Mouse (Mus musculus) midbrain, postnatal 0 days (tissue): ENCODE measurements at regions not wholly inside any gene's neighbourhood (a gene's known extent, or its start where the extent isn't known, plus 50 kb on each side); places are given as distances from the start of the nearest gene placed in this dataset.

Experiments
- ATAC-seq: fragments of 200-750 bp; cut with Nextera tagmentation; 2 replicates; pipeline ENCODE4 v1.8.0; 2017; ENCODE audit warnings: moderate number of reproducible peaks, mild to moderate bottlenecking, moderate TSS enrichment, moderate library complexity; ENCODE audit not compliant: low FRiP score
- DNase-seq: peaks from one replicate; pipeline ENCODE4 v3.0.0-alpha.2; 2015; ENCODE audit warnings: low spot score
- H3K27ac ChIP-seq: fragments of 300-500 bp; sonication (generic); 2 replicates; pipeline ENCODE4 v1.5.1; 2014; ENCODE audit warnings: low read depth, mild to moderate bottlenecking, low read length, mixed read lengths
- H3K27me3 ChIP-seq: fragments of 300-500 bp; sonication (generic); 2 replicates; pipeline ENCODE4 v1.6.1; 2014; ENCODE audit warnings: low read length, control low read depth, mixed read lengths; ENCODE audit not compliant: insufficient read depth
- H3K36me3 ChIP-seq: fragments of 300-500 bp; sonication (generic); 2 replicates; pipeline ENCODE4 v1.6.1; 2014; ENCODE audit warnings: low read length, control low read depth, mixed read lengths; ENCODE audit not compliant: insufficient read depth
- H3K4me1 ChIP-seq: fragments of 300-500 bp; sonication (generic); 2 replicates; pipeline ENCODE4 v1.6.1; 2014; ENCODE audit warnings: mild to moderate bottlenecking, control low read depth, antibody characterized with exemption, low read length, mixed read lengths; ENCODE audit not compliant: insufficient read depth
- H3K4me2 ChIP-seq: fragments of 300-500 bp; sonication (generic); 2 replicates; pipeline ENCODE4 v1.6.1; 2014; ENCODE audit warnings: low read depth, mild to moderate bottlenecking, low read length, mixed read lengths; ENCODE audit not compliant: poor library complexity, severe bottlenecking
- H3K4me3 ChIP-seq: fragments of 300-500 bp; sonication (generic); 2 replicates; pipeline ENCODE4 v1.5.1; 2014; ENCODE audit warnings: low read depth, mild to moderate bottlenecking, low read length, moderate library complexity
- H3K9ac ChIP-seq: fragments of 300-500 bp; sonication (generic); replicated peaks from 2 replicates; pipeline ENCODE4 v1.6.1; 2014; ENCODE audit warnings: mild to moderate bottlenecking, low read length, moderate library complexity, mixed read lengths; ENCODE audit not compliant: poor library complexity, severe bottlenecking
- H3K9me3 ChIP-seq: fragments of 300-500 bp; sonication (generic); 2 replicates; pipeline ENCODE4 v1.6.1; 2016; ENCODE audit warnings: low read length, control low read depth
- CTCF ChIP-seq: IDR thresholded peaks from 2 replicates; pipeline ENCODE4 v1.5.1; 2016; ENCODE audit warnings: antibody characterized with exemption, mild to moderate bottlenecking
- WGBS: fragments of 180-500 bp; shearing (Covaris S2); extraction: QIAGEN DNeasy Blood & Tissue Kit; methylation state at CpG from one replicate; pipeline ENCODE4 v1.1.7; 2014; 5-methylcytosine and 5-hydroxymethylcytosine counted together

DNA sequence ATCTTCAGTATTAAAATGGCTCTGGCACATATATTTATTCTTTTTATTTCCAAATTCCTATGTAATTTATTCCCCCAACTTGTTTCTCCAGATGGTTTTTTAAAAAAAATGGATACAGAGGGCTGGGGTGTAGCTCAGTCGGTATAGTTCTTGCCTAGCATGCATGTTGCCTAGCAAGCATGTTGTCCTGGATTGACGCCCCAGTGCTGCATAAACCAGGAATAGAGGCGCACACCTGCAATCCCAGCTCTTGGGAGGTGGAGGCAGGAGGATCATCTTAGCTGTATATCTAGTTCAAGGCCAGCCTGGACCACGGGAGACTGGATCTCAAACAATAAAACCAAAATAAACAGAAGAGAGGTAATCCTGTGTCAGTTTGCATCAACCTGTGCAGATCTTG, 183.5 kb upstream of the Jmjd1c start:
- no peak for TF ChIP-seq CTCF
- Histone ChIP-seq H3K4me1 (peaks cover 4% of the 10 kb centered on the region; the same call in 1 of the 2 replicates), H3K4me2 (no peak overlapping the region), H3K27ac (no peak overlapping the region), H3K9me3 (no peaks in the 10 kb centered on the region), H3K9ac (no peak overlapping the region), H3K36me3 (no peaks in the 10 kb centered on the region), H3K27me3 (no peaks in the 10 kb centered on the region), H3K4me3 (no peak overlapping the region)
- DNase-seq (no peak), ATAC-seq (no peak)
- 85% methylated on average over 4 of the region's 4 CpGs for WGBS

DNA sequence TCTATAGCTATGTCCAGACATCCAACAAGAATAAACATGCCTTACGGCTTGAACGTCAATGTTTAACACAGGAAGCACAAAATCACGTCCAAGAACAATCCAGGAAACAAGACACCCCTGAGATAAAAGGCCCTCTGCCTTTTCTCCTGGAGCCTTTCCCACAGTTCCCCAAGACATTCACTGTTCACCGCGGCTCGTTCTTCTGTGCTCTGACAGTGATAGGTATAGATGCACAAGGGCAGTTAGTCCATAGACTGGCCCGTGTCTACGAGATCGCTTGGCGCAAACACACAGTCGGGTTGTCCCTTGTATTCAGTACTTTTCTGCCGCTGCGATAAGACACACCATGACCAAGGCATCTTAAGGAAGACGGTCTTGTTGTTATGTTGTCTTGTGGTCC, 182.7 kb upstream of the Jmjd1c start:
- no peak overlapping the region for H3K9ac ChIP-seq
- no peak overlapping the region; the same call in 1 of the 2 replicates for H3K27ac ChIP-seq
- H3K27me3 ChIP-seq: no peaks in the 10 kb centered on the region
- no peaks in the 10 kb centered on the region for H3K36me3 ChIP-seq
- peak overlapping the region; percentile 12; the same call in 1 of the 2 replicates for H3K4me2 ChIP-seq
- ATAC-seq (no peak), DNase-seq (no peak)
- peaks cover 4% of the 10 kb centered on the region; the same call in 1 of the 2 replicates for H3K4me1 ChIP-seq
- no peak overlapping the region for H3K4me3 ChIP-seq
- WGBS: 73% methylated on average over 14 of the region's 14 CpGs
- TF ChIP-seq CTCF: no peak
- no peaks in the 10 kb centered on the region for H3K9me3 ChIP-seq

- Histone ChIP-seq H3K9ac (no peak overlapping the region), H3K36me3 (no peaks in the 10 kb centered on the region), H3K4me3 (no peak overlapping the region), H3K9me3 (no peaks in the 10 kb centered on the region), H3K27me3 (no peaks in the 10 kb centered on the region), H3K27ac (no peak overlapping the region), H3K4me1 (peaks cover 4% of the 10 kb centered on the region; the same call in 1 of the 2 replicates), H3K4me2 (peak overlapping the region; percentile 12; the same call in 1 of the 2 replicates)
- DNase-seq (peak; percentile 92), ATAC-seq (peak; percentile 84)
- peak; percentile 62 for TF ChIP-seq CTCF
- WGBS: 32% methylated on average over 8 of the region's 8 CpGs
Observed at GRCm38 (mm10) chr10:66913627-66914026, 182.3 kb upstream of the Jmjd1c start.

- no peaks in the 10 kb centered on the region for H3K27me3 ChIP-seq
- no peak overlapping the region for H3K4me2 ChIP-seq
- DNase-seq (no peak), ATAC-seq (no peak)
- H3K4me3 ChIP-seq: no peak overlapping the region
- no peak for TF ChIP-seq CTCF
- H3K9ac ChIP-seq: no peak overlapping the region
- H3K9me3 ChIP-seq: no peaks in the 10 kb centered on the region
- no peak overlapping the region for H3K27ac ChIP-seq
- 37% methylated on average over 12 of the region's 12 CpGs for WGBS
- H3K36me3 ChIP-seq: no peaks in the 10 kb centered on the region
- H3K4me1 ChIP-seq: peaks cover 4% of the 10 kb centered on the region; the same call in 1 of the 2 replicates
Observed at GRCm38 (mm10) chr10:66914288-66914975, 181.5 kb upstream of the Jmjd1c start.

GRCm38 (mm10) chr10:66915801-66916200, 180.1 kb upstream of the Jmjd1c start:
- no peak for TF ChIP-seq CTCF
- DNase-seq (no peak), ATAC-seq (no peak)
- no peaks in the 10 kb centered on the region for H3K9me3 ChIP-seq
- H3K4me3 ChIP-seq: no peak overlapping the region
- no peak overlapping the region for H3K9ac ChIP-seq
- H3K36me3 ChIP-seq: no peaks in the 10 kb centered on the region
- H3K27ac ChIP-seq: no peak overlapping the region
- 77% methylated on average over 10 of the region's 10 CpGs for WGBS
- H3K4me1 ChIP-seq: peaks cover 4% of the 10 kb centered on the region; the same call in 1 of the 2 replicates
- no peak overlapping the region for H3K4me2 ChIP-seq
- no peaks in the 10 kb centered on the region for H3K27me3 ChIP-seq

DNA sequence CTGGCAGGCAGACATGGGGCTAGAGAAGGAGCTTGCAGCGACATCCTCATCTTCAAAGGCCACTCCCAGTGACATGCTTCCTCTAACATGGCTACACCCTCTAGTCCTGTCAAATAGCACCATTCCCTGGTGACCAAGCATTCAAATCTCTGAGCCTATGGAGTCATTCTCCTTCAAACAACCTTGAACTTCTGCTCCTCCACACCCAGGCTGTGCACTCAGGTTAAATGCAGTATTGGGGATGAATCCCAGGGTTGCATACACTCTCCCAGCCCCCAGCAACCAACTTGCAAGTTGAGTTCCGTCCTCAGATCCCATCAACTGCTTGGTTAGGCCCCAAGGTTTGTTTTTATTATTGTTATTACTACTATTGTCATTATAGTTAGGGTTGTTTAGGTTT, 178.2 kb upstream of the Jmjd1c start:
- DNase-seq (no peak), ATAC-seq (no peak)
- Histone ChIP-seq H3K4me3 (no peak overlapping the region), H3K36me3 (no peaks in the 10 kb centered on the region), H3K27me3 (no peaks in the 10 kb centered on the region), H3K4me2 (no peak overlapping the region), H3K27ac (no peak overlapping the region), H3K9ac (no peak overlapping the region), H3K4me1 (peaks cover 8% of the 10 kb centered on the region; the same call in 1 of the 2 replicates), H3K9me3 (no peaks in the 10 kb centered on the region)
- WGBS: 83% methylated on average over 2 of the region's 2 CpGs
- no peak for TF ChIP-seq CTCF
